Mouse (Mus musculus) cerebellum, postnatal 36 days (tissue): ENCODE measurements around the gene Map7d2.

ENCODE experiments used
- DNase-seq, 2 experiments: peaks; one replicate each; pipeline ENCODE4 v3.0.0; 2021 to 2022; ENCODE audit warnings: mixed read lengths in 2 of 2

The Map7d2 gene

DNA sequence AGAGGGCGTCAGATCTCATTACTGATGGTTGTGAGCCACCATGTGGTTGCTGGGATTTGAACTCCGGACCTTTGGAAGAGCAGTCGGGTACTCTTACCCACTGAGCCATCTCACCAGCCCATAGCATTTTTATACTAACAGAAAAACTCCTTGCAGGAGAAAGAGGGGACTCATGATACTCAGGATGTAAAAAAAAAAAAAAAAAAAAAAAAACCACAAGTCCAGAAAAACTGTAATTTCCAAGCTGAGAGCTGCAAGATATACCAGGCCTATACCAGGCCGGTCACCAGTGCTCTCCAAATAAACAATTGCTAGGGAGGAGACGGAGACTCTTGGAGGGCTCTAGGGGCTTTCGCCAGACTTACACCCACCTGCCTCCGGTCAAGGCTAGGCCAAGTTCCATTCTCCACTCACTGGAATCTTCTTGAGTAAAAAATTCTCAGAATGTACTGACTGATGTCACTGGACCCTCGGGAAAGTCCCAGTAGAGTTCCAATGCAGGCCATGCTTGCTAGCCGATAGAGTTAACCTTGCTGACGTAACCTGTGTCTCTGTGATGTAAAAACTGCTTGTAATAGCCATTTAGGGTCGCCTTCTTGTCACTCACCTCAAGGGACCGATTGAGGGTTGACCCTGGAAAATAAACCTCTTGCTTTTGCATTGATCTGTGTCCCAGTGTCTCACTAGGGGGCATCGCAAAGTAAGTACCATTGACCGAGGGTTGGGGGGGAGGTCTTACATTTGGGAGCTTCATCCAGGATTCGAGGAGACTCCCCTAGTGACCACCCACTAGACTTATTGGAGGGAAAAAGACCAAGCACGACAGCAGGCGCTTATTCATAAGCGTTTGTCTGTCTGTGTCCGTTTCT lies 95.7 kb downstream of the Map7d2 start:
- DNase-seq, result no peak

DNA sequence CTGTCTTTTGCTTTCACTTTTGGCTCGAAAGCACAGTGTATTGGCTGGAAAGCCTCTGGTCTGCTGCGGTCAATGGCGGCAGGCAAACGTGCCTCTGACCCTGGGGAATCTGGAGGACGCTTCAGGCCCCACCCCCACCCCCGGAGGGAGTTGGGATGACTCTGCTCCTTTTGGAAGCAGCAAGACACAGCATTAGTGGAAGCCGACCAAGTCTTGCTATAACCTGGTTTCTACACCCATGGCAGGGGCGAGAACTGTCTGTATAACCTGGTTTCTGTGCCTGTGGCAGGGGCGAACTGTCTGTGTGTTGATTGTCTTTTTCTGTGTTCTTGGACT lies 96.3 kb downstream of the Map7d2 start:
- DNase-seq, result no peak

GRCm38 (mm10) chrX:159515599-159515998 lies 101.2 kb downstream of the Map7d2 start:
- no peak for DNase-seq

DNA sequence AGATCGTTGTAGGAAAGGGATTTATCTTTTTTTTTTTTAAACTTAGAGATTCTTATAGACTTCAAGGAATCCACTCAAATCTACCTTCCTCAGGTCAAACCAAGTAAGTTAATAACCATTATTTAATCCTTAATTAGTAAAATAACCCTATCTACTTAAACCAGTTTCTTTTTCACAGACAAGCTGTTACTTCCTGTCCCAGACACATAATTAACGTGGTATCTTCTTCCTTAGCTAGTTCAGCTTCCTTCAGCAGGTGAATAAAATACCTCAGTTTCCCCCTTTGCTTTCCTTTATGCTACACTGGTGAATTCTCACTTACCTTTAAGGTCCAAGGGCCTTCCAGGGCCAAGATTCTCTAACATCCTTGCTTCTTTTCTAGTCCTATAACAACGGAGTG lies 107.4 kb downstream of the Map7d2 start:
- no peak for DNase-seq

DNA sequence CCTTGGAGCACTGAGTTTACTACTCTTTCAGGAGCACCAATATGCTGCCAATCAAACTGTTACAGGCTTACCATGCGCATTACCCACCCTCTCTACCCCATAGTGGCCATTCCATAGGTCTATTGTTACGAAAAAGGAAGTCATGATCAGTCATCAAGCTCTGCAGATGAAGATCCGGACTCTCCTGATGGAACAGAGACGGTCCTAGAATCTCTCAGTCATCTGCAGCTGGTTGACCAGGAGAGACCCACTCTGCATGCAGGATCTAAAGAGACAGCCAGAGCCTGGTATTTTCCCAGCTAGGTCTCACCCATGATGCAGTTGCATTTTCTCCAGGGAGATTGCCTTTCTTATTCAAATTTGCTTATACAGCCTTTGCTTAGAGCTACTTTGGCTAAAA lies 108.3 kb downstream of the Map7d2 start:
- DNase-seq, result no peak

- no peak for DNase-seq
Observed at GRCm38 (mm10) chrX:159526388-159526787, 112.0 kb downstream of the Map7d2 start, which contains the start of gene Bclaf3. Bclaf3 (plus strand) TSS chrX:159526688.

- peak; percentile 90 to 95 for DNase-seq
Observed at GRCm38 (mm10) chrX:159532427-159532810, 118.0 kb downstream of the Map7d2 start.

- no peak for DNase-seq
Observed at GRCm38 (mm10) chrX:159532811-159533462, 118.6 kb downstream of the Map7d2 start.

DNA sequence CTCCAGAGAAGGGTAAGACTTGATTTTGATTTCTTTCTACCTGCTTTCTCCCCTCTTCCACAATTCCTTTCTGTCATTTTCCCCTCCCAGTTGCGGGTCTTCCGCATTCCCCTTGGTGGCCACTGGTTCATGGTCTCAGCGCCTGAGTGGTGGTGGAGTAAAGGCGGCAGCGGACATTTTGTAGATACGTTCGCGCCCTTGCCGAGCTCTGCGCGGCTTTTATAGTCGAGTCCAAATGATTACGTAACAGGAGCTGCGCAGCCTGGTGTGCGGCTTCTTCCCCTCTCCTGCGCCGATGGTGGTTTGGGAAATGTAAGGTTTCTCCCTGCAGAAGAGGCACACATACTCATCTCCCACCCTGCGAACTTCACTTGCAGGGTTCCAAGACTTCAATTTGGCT lies 127.6 kb downstream of the Map7d2 start:
- no peak for DNase-seq

DNA sequence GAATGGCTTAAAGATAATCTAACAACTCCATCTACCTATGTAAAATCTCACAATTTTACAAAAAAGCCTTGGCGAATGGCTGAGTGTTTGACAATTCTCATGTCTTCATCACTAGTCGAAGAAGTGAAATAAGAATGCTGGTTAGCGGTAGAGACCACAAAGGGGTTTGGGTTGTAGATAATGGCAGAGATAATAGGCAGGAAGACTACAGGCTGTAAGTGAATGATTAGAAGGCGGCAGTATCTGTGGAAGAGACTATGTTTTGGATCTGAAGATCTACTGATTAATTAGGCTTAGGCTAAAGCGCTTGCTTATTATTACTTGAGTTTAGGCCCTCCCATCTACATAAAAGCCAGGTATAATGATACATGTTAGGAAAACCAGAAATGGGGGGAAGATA lies 132.7 kb downstream of the Map7d2 start:
- no peak for DNase-seq
